Mouse (Mus musculus) left cerebral cortex, postnatal 36 days (tissue): ENCODE measurements around the gene Bcas3. TPM values are rescaled to one million over a fixed set of nuclear protein-coding genes. Genes with fewer than 3 reads are reported as not detected.

Source experiments
- DNase-seq, 2 experiments: peaks; one replicate each; pipeline ENCODE4 v3.0.0; 2021 to 2022; ENCODE audit warnings: low spot score in 2 of 2, mixed read lengths in 1 of 2
- intact Hi-C: fragments of 180-260 bp; cut with DNase I; formaldehyde crosslinking; loops from one replicate; pipeline ENCODE4 v1.15.1; 2025
- total RNA-seq, 2 experiments: library from RNA; stranded (reverse); gene quantifications; 2 replicates each; pipeline ENCODE4 v1.2.3; 2021

Gene Bcas3
- total RNA-seq, 2 experiments from 2014 or later = 69.6 to 74.1 TPM

DNA sequence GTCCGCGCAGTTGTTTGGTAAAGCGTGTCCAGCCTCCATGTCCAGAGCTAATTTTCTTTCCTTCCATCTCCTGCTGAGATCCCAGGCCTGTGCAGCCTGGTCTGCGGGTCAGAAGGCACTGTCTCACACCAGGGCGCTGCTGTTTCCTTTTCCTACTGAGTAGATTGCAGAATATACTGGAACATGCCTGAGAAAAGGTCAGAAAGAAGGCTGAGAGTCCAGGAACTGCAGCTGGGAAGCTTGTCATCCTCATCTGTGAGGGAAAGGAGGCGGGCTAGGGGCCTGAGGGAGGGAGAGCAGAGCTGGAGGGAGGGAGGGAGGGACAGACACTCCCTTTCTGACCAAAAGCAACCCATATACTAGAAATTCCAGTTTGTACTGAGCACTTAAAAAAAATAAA, 170.7 kb downstream of the Bcas3 start:
- no peak for DNase-seq
- intact Hi-C loops = loop anchor here (5.0 kb wide), 1 partner anchor 319 kb away; no protein-coding TSS in a partner anchor

DNA sequence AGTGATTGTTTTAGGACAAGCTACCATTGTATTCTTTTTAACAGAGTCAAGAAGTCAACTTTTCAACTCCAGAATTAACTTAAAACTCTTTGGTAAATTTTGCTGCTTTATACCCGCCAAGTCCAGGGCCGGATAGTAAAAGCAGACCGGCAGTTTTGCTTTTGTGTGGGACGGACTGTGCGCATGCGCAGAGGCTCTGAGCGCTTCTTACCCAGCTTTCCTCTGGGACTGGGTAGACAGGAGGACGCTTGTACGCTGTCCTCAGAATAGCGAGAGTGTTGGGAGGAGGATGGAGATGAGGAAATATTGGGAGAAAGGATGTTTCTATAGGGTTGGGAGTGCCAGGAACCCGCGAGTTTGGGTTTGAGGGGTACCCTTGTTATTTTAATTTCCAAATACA, 171.2 kb downstream of the Bcas3 start:
- peak; percentile 65 to 69 for DNase-seq
- intact Hi-C loops = loop anchor here (5.0 kb wide), 1 partner anchor 318 kb away; no protein-coding TSS in a partner anchor

DNA sequence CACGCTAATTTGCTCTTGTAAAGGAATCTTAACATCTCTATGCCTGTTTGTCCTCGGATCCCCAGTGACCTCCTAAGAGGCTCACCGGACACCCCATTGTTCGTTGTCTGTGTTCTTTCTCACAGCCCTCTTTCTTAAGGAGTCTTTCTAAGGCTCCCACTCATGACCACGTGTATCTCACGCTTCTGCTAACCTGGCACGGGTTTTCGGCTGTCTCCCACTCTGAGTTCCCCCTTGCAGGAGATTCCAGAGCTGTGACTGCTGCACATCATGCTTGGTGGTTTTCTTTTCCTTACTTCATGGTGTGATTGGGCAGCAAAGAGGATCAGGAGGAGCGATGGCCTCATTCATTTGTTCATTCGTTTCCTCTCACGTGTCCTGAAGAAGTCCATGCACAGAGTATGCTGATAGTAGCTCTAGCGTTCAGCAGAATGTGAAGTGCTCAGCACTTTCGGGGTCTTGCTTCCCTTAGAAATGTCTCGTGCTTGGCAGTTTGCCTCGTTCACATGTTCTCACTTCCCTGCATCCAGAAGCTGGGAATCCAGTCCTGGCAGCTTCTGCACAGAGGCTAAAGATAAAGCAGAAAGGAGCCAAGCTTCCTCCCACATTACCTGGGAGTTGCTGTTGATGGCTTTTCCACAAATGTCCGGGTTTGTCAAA, 172.0 kb downstream of the Bcas3 start:
- peak; percentile 39 to 46 for DNase-seq
- intact Hi-C loops = loop anchor here (5.0 kb wide), 1 partner anchor 317 kb away; no protein-coding TSS in a partner anchor

GRCm38 (mm10) chr11:85525501-85525885, 172.5 kb downstream of the Bcas3 start:
- intact Hi-C loops = no loop called here
- no peak for DNase-seq

GRCm38 (mm10) chr11:85525979-85526775, 173.2 kb downstream of the Bcas3 start:
- DNase-seq = no peak
- intact Hi-C loops = no loop called here

GRCm38 (mm10) chr11:85527261-85527660, 174.3 kb downstream of the Bcas3 start:
- no peak for DNase-seq
- intact Hi-C loops = no loop called here

DNA sequence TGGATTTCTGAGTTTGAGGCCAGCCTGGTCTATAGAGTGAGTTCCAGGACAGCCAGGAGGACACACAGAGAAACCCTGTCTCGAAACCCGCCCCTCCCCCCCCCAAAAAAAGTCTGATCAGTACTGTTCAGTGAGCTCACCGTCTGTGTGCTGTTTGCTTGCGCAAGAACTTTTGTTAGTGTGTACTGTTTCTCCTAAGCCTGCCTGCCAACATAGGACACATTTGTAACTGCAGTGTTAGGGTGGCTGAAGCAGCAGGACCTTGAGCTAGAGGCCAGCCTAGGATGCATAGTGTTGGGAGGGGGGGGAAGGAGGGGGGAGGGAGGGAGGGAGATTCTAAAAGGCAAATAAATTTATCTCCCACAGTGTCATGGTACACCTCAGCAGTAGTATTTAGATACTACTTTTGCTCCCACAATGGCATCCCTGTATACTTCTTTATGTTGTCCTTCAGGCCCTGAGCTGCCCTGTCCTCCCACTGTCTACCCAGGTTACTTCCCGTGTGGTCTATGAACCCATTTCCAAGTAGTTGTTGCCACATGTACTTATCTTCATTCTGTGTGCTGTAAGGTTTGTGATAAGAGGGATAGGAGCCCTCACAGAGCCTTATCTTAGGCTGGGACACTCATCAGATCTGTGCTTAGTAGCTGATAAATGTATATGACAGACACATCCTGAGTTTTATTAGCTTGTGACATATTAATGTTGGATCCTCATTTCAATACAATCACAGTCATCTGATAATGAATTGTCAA, 176.7 kb downstream of the Bcas3 start:
- intact Hi-C loops = no loop called here
- DNase-seq = no peak

DNA sequence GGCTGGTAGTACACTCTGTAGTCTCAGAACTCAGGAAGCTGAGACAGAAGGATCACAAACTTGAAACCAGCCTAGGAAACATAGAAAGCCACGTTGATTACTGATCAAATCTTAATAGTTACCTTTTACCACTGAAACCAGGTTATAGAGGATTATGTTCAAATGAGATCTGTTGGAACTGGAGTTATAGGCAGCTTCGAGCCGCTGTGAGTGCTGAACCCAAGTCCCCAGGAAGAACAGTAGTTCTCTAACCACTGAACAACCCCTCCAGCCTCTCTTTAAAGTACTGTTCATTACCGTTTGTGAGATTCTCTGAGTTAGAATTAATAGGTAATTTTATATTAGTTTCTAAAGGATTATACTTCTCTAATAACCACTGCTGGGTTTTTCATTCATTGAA, 188.0 kb downstream of the Bcas3 start:
- intact Hi-C loops = no loop called here
- DNase-seq = no peak

DNA sequence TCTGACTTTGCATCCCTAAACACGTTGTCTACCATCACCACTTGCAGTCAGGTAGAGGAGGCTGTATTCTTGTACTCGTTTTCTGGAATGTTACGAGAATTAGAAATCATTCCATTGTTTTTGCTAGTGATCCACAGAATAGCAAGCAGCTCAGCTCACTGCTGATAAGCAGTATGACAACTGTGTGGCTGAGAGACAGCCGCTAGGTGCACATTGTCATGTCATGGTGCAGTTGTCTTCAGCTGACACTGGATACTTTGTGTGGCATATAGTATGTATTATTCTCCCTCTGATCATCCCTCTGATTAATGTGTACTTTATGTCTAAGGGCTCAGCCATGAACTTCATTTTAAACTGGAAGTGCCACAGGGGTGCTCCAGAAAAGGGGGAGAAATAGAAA, 190.3 kb downstream of the Bcas3 start:
- DNase-seq = no peak
- intact Hi-C loops = no loop called here

GRCm38 (mm10) chr11:85545602-85546001, 192.6 kb downstream of the Bcas3 start:
- DNase-seq = no peak
- intact Hi-C loops = no loop called here

DNA sequence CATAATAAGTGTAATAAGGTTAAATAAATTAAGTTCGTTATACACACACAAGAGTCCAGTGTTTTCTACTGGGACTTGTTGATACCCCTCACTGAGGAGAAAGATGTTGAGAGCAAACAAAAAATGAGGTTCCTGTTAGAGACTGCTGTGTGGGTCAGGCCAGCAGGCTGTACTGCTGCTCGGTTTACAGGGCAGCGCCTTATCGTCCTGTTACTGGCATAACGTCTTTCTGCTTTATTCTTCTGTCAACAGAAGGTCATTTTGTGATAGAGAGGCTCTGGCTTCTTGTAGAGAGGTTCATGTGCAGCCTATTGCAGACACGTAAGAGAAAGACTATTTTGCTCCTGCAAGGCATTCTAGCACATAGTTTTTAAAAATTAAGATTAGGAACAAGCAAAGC, 195.0 kb downstream of the Bcas3 start:
- intact Hi-C loops = no loop called here
- DNase-seq = no peak

- intact Hi-C loops = no loop called here
- no peak for DNase-seq
Measured at GRCm38 (mm10) chr11:85549651-85550050, 196.7 kb downstream of the Bcas3 start.

DNA sequence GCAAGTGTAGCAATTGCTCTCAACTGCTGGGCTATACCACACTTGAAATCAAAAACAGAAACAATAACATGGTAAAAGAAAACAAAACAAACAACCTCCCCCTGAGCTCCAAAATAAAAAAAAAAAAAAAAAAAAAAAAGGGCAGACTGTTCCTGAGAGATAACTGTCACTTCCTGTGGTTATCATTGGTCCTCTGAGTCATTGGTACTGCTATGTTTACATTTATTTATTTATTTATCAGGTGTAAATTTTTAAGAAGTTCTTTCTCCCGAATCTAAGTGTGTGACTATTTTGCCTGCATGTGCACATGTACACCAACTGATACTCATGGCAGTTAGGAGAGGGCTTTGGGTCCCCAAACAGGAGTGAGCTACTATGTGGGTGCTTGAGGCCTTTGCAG, 202.1 kb downstream of the Bcas3 start:
- no peak for DNase-seq
- intact Hi-C loops = no loop called here

DNA sequence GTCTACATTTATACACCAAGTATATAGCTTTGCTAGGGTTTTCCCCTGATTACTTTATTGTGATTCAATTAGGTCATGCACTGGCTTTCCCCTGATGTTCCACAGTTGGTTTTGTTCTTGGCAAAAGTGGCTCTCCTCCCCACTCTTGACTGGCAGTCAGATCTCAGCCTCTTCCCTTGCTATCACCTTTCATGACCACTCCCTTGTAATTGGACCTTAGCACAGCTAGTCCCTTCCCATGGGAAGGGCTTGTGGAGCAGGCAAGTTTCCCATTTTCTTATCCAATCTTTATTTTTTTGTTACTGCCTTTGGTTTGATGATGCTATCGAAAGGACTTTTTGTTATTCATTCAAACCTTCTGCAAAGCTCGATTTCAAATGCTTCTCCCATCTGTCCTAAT, 202.8 kb downstream of the Bcas3 start:
- no peak for DNase-seq
- intact Hi-C loops = no loop called here

DNA sequence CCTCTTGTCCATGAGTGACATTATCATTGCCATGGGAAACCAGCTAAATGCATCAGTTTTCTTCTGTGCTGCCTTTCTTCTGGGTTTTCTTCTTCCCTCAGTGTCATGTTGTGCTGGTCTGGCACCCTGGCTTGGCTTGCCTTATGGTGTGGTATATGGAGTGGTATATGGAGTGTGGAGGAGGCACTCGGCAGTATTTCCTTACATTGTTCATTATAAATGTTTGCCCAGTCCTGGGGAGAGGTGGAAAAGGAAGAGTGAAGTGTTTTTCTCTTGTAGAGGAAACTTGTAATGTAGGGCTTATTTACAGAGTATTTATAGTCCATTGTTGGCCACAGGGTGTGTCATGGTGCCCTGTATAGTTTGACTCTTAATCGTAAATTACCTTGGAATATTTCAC, 212.1 kb downstream of the Bcas3 start:
- no peak for DNase-seq
- intact Hi-C loops = no loop called here

- intact Hi-C loops = no loop called here
- DNase-seq = no peak
Measured at GRCm38 (mm10) chr11:85571040-85571439, 218.1 kb downstream of the Bcas3 start.

- intact Hi-C loops = no loop called here
- DNase-seq = no peak
Measured at GRCm38 (mm10) chr11:85571936-85572335, 219.0 kb downstream of the Bcas3 start.

GRCm38 (mm10) chr11:85572590-85572989, 219.6 kb downstream of the Bcas3 start:
- intact Hi-C loops = no loop called here
- DNase-seq = no peak

DNA sequence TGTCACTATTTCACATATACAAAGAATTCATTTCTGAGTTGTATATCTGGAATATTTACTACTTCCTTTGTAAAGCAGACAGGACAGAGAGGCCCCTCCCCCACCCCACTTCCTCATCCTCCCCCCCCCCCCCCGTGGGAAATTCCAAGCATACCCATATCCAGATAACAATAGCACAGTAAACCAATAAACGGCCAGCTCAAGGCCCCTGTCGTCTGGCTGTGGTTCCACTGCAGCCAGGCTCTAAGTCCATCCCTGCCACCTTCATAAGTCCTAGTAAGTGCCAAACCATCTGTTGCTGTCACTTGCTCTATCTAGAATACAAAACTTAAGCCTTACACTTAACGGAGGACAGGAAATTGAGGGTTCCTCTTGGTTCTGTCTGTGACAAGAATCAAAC, 221.5 kb downstream of the Bcas3 start:
- no peak for DNase-seq
- intact Hi-C loops = no loop called here

- intact Hi-C loops = no loop called here
- no peak for DNase-seq
Measured at GRCm38 (mm10) chr11:85577816-85578645, 225.1 kb downstream of the Bcas3 start.
